Mouse (Mus musculus): ENCODE results near the gene Card10. TPM values are rescaled to one million over a fixed set of nuclear protein-coding genes. Genes with fewer than 3 reads are reported as not detected.

Card10 gene
- polyA plus RNA-seq, 1 experiment from 2014 or later = 6.5 TPM

GRCm38 (mm10) chr15:78809739-78810138 lies 6.9 kb upstream of the Card10 start:
- ATAC-seq (ENCODE audit: insufficient number of reproducible peaks, insufficient read depth, low FRiP score, low read depth) = no peak
- Histone ChIP-seq H3K9me3 (ENCODE audit: control insufficient read depth, low read depth, low read length) (no peaks in the 10 kb centered on the region), H3K27me3 (ENCODE audit: control insufficient read depth, insufficient read depth, low read length) (no peaks in the 10 kb centered on the region), H3K27ac (ENCODE audit: low read length) (no peak overlapping the region), H3K36me3 (ENCODE audit: control insufficient read depth, insufficient read depth, low read length) (no peaks in the 10 kb centered on the region), H3K4me3 (ENCODE audit: low read depth, low read length) (no peak overlapping the region), H3K4me1 (ENCODE audit: control insufficient read depth, insufficient read depth, low read length) (no peaks in the 10 kb centered on the region), H3K9ac (replicated peaks; ENCODE audit: low read depth, low read length) (no peak overlapping the region), H3K4me2 (replicated peaks; ENCODE audit: low read depth, low read length) (no peak overlapping the region)
- 56% methylated on average over 9 of the region's 9 CpGs for WGBS

GRCm38 (mm10) chr15:78808980-78809379 lies 6.1 kb upstream of the Card10 start:
- Histone ChIP-seq H3K36me3 (ENCODE audit: control insufficient read depth, insufficient read depth, low read length) (no peaks in the 10 kb centered on the region), H3K4me2 (replicated peaks; ENCODE audit: low read depth, low read length) (no peak overlapping the region), H3K4me3 (ENCODE audit: low read depth, low read length) (no peak overlapping the region), H3K9me3 (ENCODE audit: control insufficient read depth, low read depth, low read length) (no peaks in the 10 kb centered on the region), H3K9ac (replicated peaks; ENCODE audit: low read depth, low read length) (no peak overlapping the region), H3K27ac (ENCODE audit: low read length) (no peak overlapping the region), H3K27me3 (ENCODE audit: control insufficient read depth, insufficient read depth, low read length) (no peaks in the 10 kb centered on the region), H3K4me1 (ENCODE audit: control insufficient read depth, insufficient read depth, low read length) (no peaks in the 10 kb centered on the region)
- 84% methylated on average over 2 of the region's 2 CpGs for WGBS
- ATAC-seq (ENCODE audit: insufficient number of reproducible peaks, insufficient read depth, low FRiP score, low read depth) = no peak

DNA sequence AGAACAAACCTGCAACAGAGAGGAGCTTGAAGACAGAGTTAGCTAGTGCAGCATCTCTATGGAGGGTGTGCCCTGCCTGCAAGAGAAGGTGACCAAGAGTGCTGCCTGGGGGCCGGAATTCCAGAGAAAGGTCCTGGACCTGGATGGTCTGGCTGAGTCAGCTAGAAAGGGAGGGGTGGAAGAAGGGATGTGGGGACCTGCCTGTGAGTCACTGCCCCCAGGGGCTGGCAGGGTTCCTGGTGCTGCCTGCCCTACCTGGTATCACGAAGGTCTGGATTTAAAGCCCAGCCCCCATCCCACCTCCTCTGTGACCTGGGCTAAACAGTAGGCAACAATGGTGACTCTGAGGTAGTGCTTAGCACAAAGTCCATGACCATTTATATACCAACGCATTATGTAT lies 4.3 kb upstream of the Card10 start:
- H3K27ac ChIP-seq (ENCODE audit: low read length) = no peak overlapping the region
- H3K27me3 ChIP-seq (ENCODE audit: control insufficient read depth, insufficient read depth, low read length) = no peaks in the 10 kb centered on the region
- ATAC-seq (ENCODE audit: insufficient number of reproducible peaks, insufficient read depth, low FRiP score, low read depth) = no peak
- H3K4me2 ChIP-seq (replicated peaks; ENCODE audit: low read depth, low read length) = no peak overlapping the region
- 66% methylated on average over 3 of the region's 3 CpGs for WGBS
- no peak overlapping the region for H3K9ac ChIP-seq (replicated peaks; ENCODE audit: low read depth, low read length)
- H3K4me3 ChIP-seq (ENCODE audit: low read depth, low read length) = no peak overlapping the region
- no peaks in the 10 kb centered on the region for H3K9me3 ChIP-seq (ENCODE audit: control insufficient read depth, low read depth, low read length)
- H3K36me3 ChIP-seq (ENCODE audit: control insufficient read depth, insufficient read depth, low read length) = no peaks in the 10 kb centered on the region
- H3K4me1 ChIP-seq (ENCODE audit: control insufficient read depth, insufficient read depth, low read length) = peaks cover 2% of the 10 kb centered on the region; the same call in 1 of the 2 replicates

DNA sequence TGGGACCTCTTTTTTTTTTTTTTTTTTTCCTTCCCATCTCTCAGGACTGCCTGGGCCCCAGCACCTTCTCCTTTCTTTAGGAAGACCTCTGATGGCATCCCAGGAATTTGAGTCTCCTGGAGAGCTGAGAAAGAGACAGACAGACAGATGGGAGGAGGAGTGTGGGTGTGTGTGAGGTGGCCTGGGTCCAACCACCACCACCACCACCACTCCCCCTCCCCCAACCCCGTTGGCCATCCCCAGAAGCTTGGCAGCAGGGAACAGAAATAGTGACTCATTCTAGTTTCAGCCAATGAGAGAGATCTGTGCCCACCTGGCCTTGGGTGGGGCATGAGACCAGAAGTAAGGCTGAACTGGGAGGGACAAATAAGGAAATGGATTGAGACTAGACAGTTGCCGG lies 3.8 kb upstream of the Card10 start:
- Histone ChIP-seq H3K9ac (replicated peaks; ENCODE audit: low read depth, low read length) (no peak overlapping the region), H3K4me1 (ENCODE audit: control insufficient read depth, insufficient read depth, low read length) (peaks cover 7% of the 10 kb centered on the region; the same call in 1 of the 2 replicates), H3K27me3 (ENCODE audit: control insufficient read depth, insufficient read depth, low read length) (no peaks in the 10 kb centered on the region), H3K4me2 (replicated peaks; ENCODE audit: low read depth, low read length) (no peak overlapping the region), H3K9me3 (ENCODE audit: control insufficient read depth, low read depth, low read length) (no peaks in the 10 kb centered on the region), H3K4me3 (ENCODE audit: low read depth, low read length) (no peak overlapping the region), H3K36me3 (ENCODE audit: control insufficient read depth, insufficient read depth, low read length) (no peaks in the 10 kb centered on the region), H3K27ac (ENCODE audit: low read length) (no peak overlapping the region)
- 27% methylated on average over 2 of the region's 2 CpGs for WGBS
- ATAC-seq (ENCODE audit: insufficient number of reproducible peaks, insufficient read depth, low FRiP score, low read depth) = no peak

DNA sequence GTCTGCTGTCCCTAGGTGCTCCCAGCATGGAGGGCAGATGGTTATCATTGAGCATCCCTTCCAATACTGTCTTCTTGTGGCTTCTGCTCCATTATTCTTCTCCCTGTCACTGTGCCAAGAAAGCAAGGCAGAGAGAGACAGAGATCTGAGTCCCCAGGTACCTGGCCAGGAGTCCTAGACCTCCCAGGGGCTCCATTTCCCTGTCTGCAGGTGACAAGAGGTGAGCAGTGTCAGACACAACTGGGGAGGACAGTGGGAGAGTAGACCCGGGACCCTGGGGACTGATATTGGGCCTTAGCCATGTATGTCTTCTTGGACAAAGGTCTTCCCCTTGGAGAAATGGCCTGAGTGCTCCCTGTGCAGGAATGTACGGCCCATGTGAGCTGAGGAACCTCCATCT lies 2.5 kb upstream of the Card10 start:
- H3K4me2 ChIP-seq (replicated peaks; ENCODE audit: low read depth, low read length) = no peak overlapping the region
- H3K9ac ChIP-seq (replicated peaks; ENCODE audit: low read depth, low read length) = no peak overlapping the region
- no peaks in the 10 kb centered on the region for H3K27me3 ChIP-seq (ENCODE audit: control insufficient read depth, insufficient read depth, low read length)
- 75% methylated on average over 2 of the region's 2 CpGs for WGBS
- ATAC-seq (ENCODE audit: insufficient number of reproducible peaks, insufficient read depth, low FRiP score, low read depth) = no peak
- H3K4me3 ChIP-seq (ENCODE audit: low read depth, low read length) = no peak overlapping the region
- H3K36me3 ChIP-seq (ENCODE audit: control insufficient read depth, insufficient read depth, low read length) = no peaks in the 10 kb centered on the region
- H3K9me3 ChIP-seq (ENCODE audit: control insufficient read depth, low read depth, low read length) = no peaks in the 10 kb centered on the region
- peaks cover 10% of the 10 kb centered on the region; the same call in 1 of the 2 replicates for H3K4me1 ChIP-seq (ENCODE audit: control insufficient read depth, insufficient read depth, low read length)
- H3K27ac ChIP-seq (ENCODE audit: low read length) = no peak overlapping the region

GRCm38 (mm10) chr15:78804326-78804725 lies 1.5 kb upstream of the Card10 start:
- Histone ChIP-seq H3K4me3 (ENCODE audit: low read depth, low read length) (no peak overlapping the region), H3K27ac (ENCODE audit: low read length) (peak overlapping the region; percentile 78; the same call in 1 of the 2 replicates), H3K36me3 (ENCODE audit: control insufficient read depth, insufficient read depth, low read length) (no peaks in the 10 kb centered on the region), H3K9ac (replicated peaks; ENCODE audit: low read depth, low read length) (no peak overlapping the region), H3K4me1 (ENCODE audit: control insufficient read depth, insufficient read depth, low read length) (peaks cover 10% of the 10 kb centered on the region; the same call in 1 of the 2 replicates), H3K9me3 (ENCODE audit: control insufficient read depth, low read depth, low read length) (no peaks in the 10 kb centered on the region), H3K27me3 (ENCODE audit: control insufficient read depth, insufficient read depth, low read length) (no peaks in the 10 kb centered on the region), H3K4me2 (replicated peaks; ENCODE audit: low read depth, low read length) (no peak overlapping the region)
- WGBS = 15% methylated on average over 6 of the region's 6 CpGs
- peak; percentile 54 for ATAC-seq (ENCODE audit: insufficient number of reproducible peaks, insufficient read depth, low FRiP score, low read depth)

DNA sequence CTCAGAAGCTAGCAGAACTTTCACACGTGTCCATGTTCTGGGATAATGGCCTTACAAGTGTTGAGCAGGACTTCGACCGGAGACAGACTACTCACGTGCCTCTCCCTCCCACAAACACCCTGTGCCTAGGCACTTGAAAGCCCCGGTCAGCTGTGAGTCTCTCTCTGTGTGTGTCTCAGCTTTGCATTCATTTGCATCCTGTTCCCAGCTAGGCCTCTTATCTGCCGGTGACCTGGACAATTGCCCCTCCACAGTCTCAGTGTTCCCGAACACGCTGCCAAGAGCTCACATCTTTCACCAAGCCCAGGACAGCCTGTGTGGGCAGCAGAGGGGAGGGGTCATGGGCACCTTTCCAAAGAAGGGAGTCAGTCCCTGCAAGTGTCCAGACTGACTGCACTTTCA lies 658 bp upstream of the Card10 start:
- Histone ChIP-seq H3K9me3 (ENCODE audit: control insufficient read depth, low read depth, low read length) (no peaks in the 10 kb centered on the region), H3K27ac (ENCODE audit: low read length) (peak overlapping the region; percentile 78; the same call in 1 of the 2 replicates), H3K4me3 (ENCODE audit: low read depth, low read length) (no peak overlapping the region), H3K4me2 (replicated peaks; ENCODE audit: low read depth, low read length) (peak overlapping the region; percentile 8; the same call in 1 of the 2 replicates), H3K27me3 (ENCODE audit: control insufficient read depth, insufficient read depth, low read length) (no peaks in the 10 kb centered on the region), H3K9ac (replicated peaks; ENCODE audit: low read depth, low read length) (no peak overlapping the region), H3K4me1 (ENCODE audit: control insufficient read depth, insufficient read depth, low read length) (peaks cover 10% of the 10 kb centered on the region; the same call in 1 of the 2 replicates), H3K36me3 (ENCODE audit: control insufficient read depth, insufficient read depth, low read length) (no peaks in the 10 kb centered on the region)
- peak; percentile 12; the same call in 1 of the 2 replicates for ATAC-seq (ENCODE audit: insufficient number of reproducible peaks, insufficient read depth, low FRiP score, low read depth)
- 16% methylated on average over 8 of the region's 8 CpGs for WGBS

DNA sequence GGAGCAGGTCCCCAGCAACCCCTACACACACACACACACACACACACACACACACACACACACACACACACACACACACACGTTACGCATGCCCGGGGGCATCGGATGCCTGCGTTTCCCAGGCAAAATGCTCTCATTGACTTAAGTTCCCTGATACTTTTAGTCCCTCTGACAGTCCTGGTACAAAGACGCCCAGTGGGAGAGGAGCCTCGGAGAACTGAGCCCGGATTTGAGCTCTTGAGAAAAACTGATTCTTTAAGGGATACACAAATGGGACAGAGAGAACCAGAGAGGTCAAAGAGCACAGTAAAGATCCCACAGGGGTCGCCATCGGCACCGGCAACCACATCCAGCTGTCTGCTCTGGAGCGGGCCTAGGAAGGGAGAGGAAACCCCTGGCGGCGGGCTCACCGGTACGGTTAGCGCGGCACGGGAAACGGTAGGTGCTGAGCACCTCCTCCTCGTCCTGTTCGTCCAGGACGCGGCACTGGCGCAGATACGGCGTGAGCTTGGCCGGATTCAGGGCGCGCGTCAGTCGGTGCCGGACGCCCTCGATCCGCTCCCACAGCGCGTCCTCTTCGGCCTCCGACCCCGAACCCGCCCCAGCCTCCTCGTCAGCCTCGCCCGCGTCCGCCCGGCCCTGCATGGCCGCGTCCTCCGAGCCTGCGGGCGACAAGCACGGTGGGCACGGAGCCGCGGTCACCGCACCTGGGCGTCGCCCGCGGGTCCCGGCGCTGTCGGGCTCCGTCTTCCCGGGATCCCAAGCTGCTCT lies 686 bp downstream of the Card10 start:
- peaks cover 10% of the 10 kb centered on the region; the same call in 1 of the 2 replicates for H3K4me1 ChIP-seq (ENCODE audit: control insufficient read depth, insufficient read depth, low read length)
- H3K4me3 ChIP-seq (ENCODE audit: low read depth, low read length) = peak overlapping the region; percentile 65
- peak overlapping the region; percentile 36; the same call in 1 of the 2 replicates for H3K27ac ChIP-seq (ENCODE audit: low read length)
- peak overlapping the region; percentile 95 for H3K4me2 ChIP-seq (replicated peaks; ENCODE audit: low read depth, low read length)
- H3K36me3 ChIP-seq (ENCODE audit: control insufficient read depth, insufficient read depth, low read length) = no peaks in the 10 kb centered on the region
- 4% methylated on average over 67 of the region's 67 CpGs for WGBS
- H3K9ac ChIP-seq (replicated peaks; ENCODE audit: low read depth, low read length) = peak overlapping the region; percentile 65
- ATAC-seq (ENCODE audit: insufficient number of reproducible peaks, insufficient read depth, low FRiP score, low read depth) = no peak
- no peaks in the 10 kb centered on the region for H3K27me3 ChIP-seq (ENCODE audit: control insufficient read depth, insufficient read depth, low read length)
- H3K9me3 ChIP-seq (ENCODE audit: control insufficient read depth, low read depth, low read length) = no peaks in the 10 kb centered on the region

Data from stomach, embryonic 14.5 days (tissue).